Mouse (Mus musculus): ENCODE measurements around the gene Xpo6. TPM values are rescaled to one million over a fixed set of nuclear protein-coding genes. Genes with fewer than 3 reads are reported as not detected.

Xpo6 gene
- polyA plus RNA-seq, 1 experiment, result 149 TPM

- TF ChIP-seq POLR2A (IDR thresholded peaks at IDR 0.05; ENCODE audit: extremely low read depth, insufficient read depth, low read length), result no peak
- TF ChIP-seq CTCF (IDR thresholded peaks at IDR 0.05; ENCODE audit: extremely low read depth, insufficient read depth, low read length), result no peak
- Histone ChIP-seq H3K4me1 (ENCODE audit: control insufficient read depth, insufficient read depth, low read length) (no peaks in the 10 kb centered on the region; the same call in 1 of the 2 replicates), H3K27ac (ENCODE audit: insufficient read depth, low read length) (no peak overlapping the region), H3K4me3 (ENCODE audit: insufficient read depth, low read length) (no peak overlapping the region)
Measured at GRCm38 (mm10) chr7:126234611-126235010, 34.3 kb upstream of the Xpo6 start.

GRCm38 (mm10) chr7:126232345-126233071, 32.2 kb upstream of the Xpo6 start:
- no peak overlapping the region for H3K27ac ChIP-seq (ENCODE audit: insufficient read depth, low read length)
- no peak overlapping the region for H3K4me3 ChIP-seq (ENCODE audit: insufficient read depth, low read length)
- H3K4me1 ChIP-seq (ENCODE audit: control insufficient read depth, insufficient read depth, low read length), result no peaks in the 10 kb centered on the region; the same call in 1 of the 2 replicates
- TF ChIP-seq CTCF (IDR thresholded peaks at IDR 0.05; ENCODE audit: extremely low read depth, insufficient read depth, low read length) (no peak), POLR2A (IDR thresholded peaks at IDR 0.05; ENCODE audit: extremely low read depth, insufficient read depth, low read length) (no peak)

GRCm38 (mm10) chr7:126230357-126231148, 30.3 kb upstream of the Xpo6 start:
- no peak for TF ChIP-seq CTCF (IDR thresholded peaks at IDR 0.05; ENCODE audit: extremely low read depth, insufficient read depth, low read length)
- no peak for TF ChIP-seq POLR2A (IDR thresholded peaks at IDR 0.05; ENCODE audit: extremely low read depth, insufficient read depth, low read length)
- no peaks in the 10 kb centered on the region for H3K4me1 ChIP-seq (ENCODE audit: control insufficient read depth, insufficient read depth, low read length)
- H3K27ac ChIP-seq (ENCODE audit: insufficient read depth, low read length), result no peak overlapping the region
- no peak overlapping the region for H3K4me3 ChIP-seq (ENCODE audit: insufficient read depth, low read length)

GRCm38 (mm10) chr7:126226136-126226535, 25.8 kb upstream of the Xpo6 start:
- H3K27ac ChIP-seq (ENCODE audit: insufficient read depth, low read length), result no peak overlapping the region
- TF ChIP-seq POLR2A (IDR thresholded peaks at IDR 0.05; ENCODE audit: extremely low read depth, insufficient read depth, low read length), result no peak
- TF ChIP-seq CTCF (IDR thresholded peaks at IDR 0.05; ENCODE audit: extremely low read depth, insufficient read depth, low read length), result no peak

GRCm38 (mm10) chr7:126222753-126223152, 22.5 kb upstream of the Xpo6 start:
- TF ChIP-seq CTCF (IDR thresholded peaks at IDR 0.05; ENCODE audit: extremely low read depth, insufficient read depth, low read length), result no peak
- TF ChIP-seq POLR2A (IDR thresholded peaks at IDR 0.05; ENCODE audit: extremely low read depth, insufficient read depth, low read length), result no peak
- H3K4me1 ChIP-seq (ENCODE audit: control insufficient read depth, insufficient read depth, low read length), result no peaks in the 10 kb centered on the region
- H3K27ac ChIP-seq (ENCODE audit: insufficient read depth, low read length), result no peak overlapping the region
- no peak overlapping the region for H3K4me3 ChIP-seq (ENCODE audit: insufficient read depth, low read length)

More at GRCm38 (mm10) chr7:126226136-126226535, 25.8 kb upstream of the Xpo6 start:
- no peak overlapping the region for H3K4me3 ChIP-seq (ENCODE audit: insufficient read depth, low read length)
- H3K4me1 ChIP-seq (ENCODE audit: control insufficient read depth, insufficient read depth, low read length), result no peaks in the 10 kb centered on the region

- no peak for TF ChIP-seq CTCF (IDR thresholded peaks at IDR 0.05; ENCODE audit: extremely low read depth, insufficient read depth, low read length)
- no peak for TF ChIP-seq POLR2A (IDR thresholded peaks at IDR 0.05; ENCODE audit: extremely low read depth, insufficient read depth, low read length)
Measured at GRCm38 (mm10) chr7:126220611-126221010, 20.3 kb upstream of the Xpo6 start.

GRCm38 (mm10) chr7:126218311-126218710, 18.0 kb upstream of the Xpo6 start:
- H3K27ac ChIP-seq (ENCODE audit: insufficient read depth, low read length), result no peak overlapping the region
- H3K4me3 ChIP-seq (ENCODE audit: insufficient read depth, low read length), result no peak overlapping the region
- TF ChIP-seq POLR2A (IDR thresholded peaks at IDR 0.05; ENCODE audit: extremely low read depth, insufficient read depth, low read length) (no peak), CTCF (IDR thresholded peaks at IDR 0.05; ENCODE audit: extremely low read depth, insufficient read depth, low read length) (no peak)
- H3K4me1 ChIP-seq (ENCODE audit: control insufficient read depth, insufficient read depth, low read length), result no peaks in the 10 kb centered on the region

More at GRCm38 (mm10) chr7:126220611-126221010, 20.3 kb upstream of the Xpo6 start:
- H3K27ac ChIP-seq (ENCODE audit: insufficient read depth, low read length), result no peak overlapping the region
- no peaks in the 10 kb centered on the region for H3K4me1 ChIP-seq (ENCODE audit: control insufficient read depth, insufficient read depth, low read length)
- H3K4me3 ChIP-seq (ENCODE audit: insufficient read depth, low read length), result no peak overlapping the region

GRCm38 (mm10) chr7:126216867-126217266, 16.6 kb upstream of the Xpo6 start:
- Histone ChIP-seq H3K4me1 (ENCODE audit: control insufficient read depth, insufficient read depth, low read length) (no peaks in the 10 kb centered on the region), H3K4me3 (ENCODE audit: insufficient read depth, low read length) (no peak overlapping the region), H3K27ac (ENCODE audit: insufficient read depth, low read length) (no peak overlapping the region)
- TF ChIP-seq POLR2A (IDR thresholded peaks at IDR 0.05; ENCODE audit: extremely low read depth, insufficient read depth, low read length), result no peak
- no peak for TF ChIP-seq CTCF (IDR thresholded peaks at IDR 0.05; ENCODE audit: extremely low read depth, insufficient read depth, low read length)

- Histone ChIP-seq H3K4me1 (ENCODE audit: control insufficient read depth, insufficient read depth, low read length) (no peaks in the 10 kb centered on the region), H3K4me3 (ENCODE audit: insufficient read depth, low read length) (no peak overlapping the region), H3K27ac (ENCODE audit: insufficient read depth, low read length) (no peak overlapping the region)
- TF ChIP-seq CTCF (IDR thresholded peaks at IDR 0.05; ENCODE audit: extremely low read depth, insufficient read depth, low read length) (no peak), POLR2A (IDR thresholded peaks at IDR 0.05; ENCODE audit: extremely low read depth, insufficient read depth, low read length) (no peak)
Measured at GRCm38 (mm10) chr7:126210856-126211255, 10.6 kb upstream of the Xpo6 start.
